Mouse (Mus musculus) T-cell, adult 2 months (primary cell): Measurements from ENCODE around the gene Col4a2.
A peak's percentile ranks its signal among the peaks of the same experiment; 100 is the strongest.
"Not testable (repeated sequence)": the region's sequence is repeated elsewhere in the genome, so short reads cannot be mapped to it uniquely, and the experiment has no call there.

Source experiments
- DNase-seq: peaks from one replicate; pipeline ENCODE4 v3.0.0; 2022; ENCODE audit warnings: low spot score

The Col4a2 gene

DNA sequence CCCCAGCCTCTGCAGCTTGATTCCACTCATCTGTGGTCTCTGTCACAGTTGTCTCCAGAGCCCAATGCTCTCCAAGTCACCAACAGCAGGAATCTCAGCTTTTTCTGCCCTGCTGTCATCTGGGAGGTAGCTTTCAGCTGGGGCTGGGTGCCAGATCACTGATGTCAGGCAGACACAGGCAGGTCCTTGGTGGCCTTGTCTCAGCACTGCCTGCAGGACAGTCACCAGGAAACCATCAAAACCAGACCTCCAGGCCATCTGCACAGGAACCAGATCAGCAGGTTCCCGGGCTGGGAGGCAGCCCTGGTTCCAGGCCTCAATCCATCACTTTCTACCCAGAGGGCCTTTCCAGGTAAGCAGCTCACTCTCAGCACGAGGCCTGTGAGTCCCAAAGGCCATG, 149.2 kb downstream of the Col4a2 start:
- DNase-seq: no peak

DNA sequence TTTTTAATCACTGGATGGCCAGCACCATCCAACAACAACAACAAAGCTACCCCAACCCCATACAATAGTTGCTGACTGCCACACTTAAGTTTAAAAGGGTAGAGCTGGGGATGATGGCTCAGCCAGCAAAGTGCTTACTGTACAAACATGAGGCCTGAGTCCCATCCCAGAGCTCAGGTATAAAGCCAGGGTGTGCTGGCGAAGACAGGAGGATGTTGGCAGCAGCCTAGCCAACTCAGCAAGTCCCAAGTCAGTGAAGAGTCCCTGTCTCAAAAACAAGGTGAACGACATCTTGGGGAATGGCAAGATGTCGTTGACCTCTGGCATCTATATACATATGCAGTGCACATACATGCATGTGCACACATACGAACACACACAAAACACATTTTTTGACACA, 150.0 kb downstream of the Col4a2 start:
- DNase-seq: no peak

DNA sequence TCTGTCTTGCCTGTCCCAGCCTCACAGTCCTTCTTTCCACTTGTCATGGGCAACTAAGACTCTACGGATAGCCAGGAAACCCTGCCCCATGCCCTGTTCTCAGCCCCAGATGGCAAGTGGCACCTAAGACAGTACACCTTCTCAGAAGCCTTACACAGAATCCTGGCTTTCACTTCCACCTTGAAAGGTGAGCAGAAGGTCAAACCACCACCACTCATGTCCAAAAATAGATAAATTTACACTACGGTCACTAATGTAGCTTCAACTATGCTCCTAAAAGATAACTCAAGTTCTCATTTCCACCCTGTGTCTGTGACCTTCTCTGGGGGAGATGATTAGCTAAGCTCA, 150.9 kb downstream of the Col4a2 start:
- DNase-seq: no peak

DNA sequence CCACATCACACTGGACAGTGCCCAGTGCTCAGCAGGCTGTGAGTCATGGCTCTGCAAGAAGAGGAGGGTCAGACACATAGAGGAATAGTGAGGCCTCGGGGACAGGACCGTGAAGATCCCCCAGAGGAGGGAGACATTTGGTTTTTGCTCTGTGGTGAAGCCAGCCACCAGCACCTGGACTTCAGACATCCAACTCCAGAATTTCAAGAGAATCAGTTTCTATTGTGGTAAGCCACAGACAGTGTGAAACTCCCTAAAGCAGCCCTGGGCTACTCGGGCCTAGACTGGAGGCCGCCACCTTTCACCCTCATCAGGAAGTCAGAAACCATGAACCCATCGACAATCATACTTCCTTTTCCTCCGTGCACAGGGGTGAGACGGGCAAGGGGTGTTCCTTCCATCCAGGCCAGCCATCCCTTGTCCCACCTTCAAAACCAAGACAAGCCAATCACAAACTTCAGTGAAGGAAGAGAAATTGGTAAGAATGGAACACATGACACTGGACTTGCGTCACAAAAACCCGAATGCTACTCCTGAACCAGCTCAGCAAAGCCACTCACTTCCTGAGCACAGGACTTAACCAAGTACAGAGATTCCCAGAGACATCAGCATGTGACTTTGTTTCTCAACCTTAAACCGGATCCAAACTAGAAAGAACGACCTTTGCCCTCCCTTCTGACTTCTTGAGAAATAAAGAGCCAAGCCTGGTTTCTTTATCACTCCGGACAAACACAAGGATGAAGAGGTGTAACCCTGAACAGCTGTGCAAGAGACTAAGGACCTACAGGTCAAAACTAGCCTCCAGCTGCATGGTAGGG, 151.5 kb downstream of the Col4a2 start:
- peak; percentile 42 for DNase-seq

DNA sequence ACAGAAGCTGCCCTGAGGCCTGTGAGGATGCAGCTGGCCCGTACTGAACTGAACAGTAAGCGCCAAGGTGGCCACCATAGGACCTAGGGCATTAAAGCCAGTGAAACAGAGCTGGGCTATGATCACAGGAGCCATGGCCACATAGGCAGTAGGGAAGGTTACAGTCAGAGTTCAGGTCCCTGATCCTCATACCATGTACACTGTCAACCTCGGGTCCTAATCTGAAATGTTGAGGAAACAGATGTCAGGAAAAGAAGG, 152.0 kb downstream of the Col4a2 start:
- no peak for DNase-seq

DNA sequence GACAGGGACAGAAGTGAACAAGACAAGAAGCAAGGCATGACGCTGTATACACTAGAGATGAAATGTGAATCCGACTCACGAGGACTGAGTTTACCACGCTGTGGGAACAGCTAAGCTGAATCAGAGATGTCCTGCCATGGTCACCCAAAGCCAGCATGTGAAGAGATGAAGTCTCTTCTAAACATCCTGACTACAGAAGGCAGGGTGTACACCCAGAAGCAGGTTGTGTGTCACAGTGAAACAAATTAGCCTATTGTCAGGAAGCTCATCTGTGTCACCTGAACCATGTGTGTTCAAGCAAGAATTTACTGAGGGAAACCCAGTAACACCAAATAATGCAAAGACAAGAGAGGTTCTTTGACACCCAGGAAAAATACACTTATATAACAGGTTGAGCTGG, 153.0 kb downstream of the Col4a2 start:
- no peak for DNase-seq

DNA sequence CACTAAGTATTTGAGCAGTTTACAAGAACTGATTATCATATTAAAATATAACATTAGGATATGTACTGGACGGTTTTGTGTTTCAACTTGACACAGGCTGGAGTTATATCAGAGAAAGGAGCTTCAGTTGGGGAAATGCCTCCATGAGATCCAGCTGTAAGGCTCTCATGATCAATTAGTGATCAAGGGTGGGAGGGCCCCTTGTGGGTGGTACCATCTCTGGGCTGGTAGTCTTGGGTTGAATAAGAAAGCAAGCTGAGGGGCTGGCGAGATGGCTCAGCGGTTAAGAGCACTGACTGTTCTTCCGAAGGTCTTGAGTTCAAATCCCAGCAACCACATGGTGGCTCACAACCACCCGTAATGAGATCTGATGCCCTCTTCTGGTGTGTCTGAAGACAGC, 153.9 kb downstream of the Col4a2 start:
- not testable (repeated sequence) for DNase-seq

DNA sequence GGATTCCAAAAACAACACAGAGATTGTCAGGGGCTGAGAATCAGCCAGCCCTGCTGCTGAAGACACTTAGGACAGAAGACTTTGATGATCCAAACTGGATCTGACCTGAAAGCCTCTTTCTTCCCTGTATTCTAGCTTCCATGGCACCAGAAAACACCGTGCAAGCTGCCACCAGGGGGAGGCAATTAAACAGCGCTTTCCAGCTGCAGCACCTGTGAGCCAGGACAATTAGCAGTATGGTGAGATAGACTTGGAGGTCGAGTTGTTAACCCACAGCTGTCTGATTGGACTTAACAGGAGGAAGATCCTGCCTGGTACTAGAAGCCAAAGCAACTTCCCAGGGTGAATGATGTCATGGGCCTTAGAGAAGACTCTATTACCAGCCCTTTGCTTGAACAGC, 156.5 kb downstream of the Col4a2 start:
- DNase-seq: no peak

DNA sequence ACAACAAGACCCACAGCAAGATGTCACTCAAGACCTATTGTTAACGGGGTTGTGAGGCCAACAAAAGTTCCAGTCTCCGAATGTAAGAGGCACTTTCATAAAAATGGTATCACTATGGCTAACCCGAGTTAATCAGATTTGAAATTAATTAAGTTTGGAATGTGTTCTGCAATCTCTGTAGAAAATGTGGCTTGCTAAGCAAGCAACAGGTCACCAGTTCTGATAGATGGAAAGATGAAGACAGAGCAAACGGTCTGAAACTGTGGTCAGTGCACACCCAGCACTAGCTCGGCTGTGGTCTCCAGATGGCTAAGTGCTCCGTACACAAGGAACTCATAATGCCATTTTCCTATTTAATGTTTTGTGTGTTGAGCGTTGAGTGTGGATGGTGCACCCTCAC, 158.1 kb downstream of the Col4a2 start:
- DNase-seq: no peak

DNA sequence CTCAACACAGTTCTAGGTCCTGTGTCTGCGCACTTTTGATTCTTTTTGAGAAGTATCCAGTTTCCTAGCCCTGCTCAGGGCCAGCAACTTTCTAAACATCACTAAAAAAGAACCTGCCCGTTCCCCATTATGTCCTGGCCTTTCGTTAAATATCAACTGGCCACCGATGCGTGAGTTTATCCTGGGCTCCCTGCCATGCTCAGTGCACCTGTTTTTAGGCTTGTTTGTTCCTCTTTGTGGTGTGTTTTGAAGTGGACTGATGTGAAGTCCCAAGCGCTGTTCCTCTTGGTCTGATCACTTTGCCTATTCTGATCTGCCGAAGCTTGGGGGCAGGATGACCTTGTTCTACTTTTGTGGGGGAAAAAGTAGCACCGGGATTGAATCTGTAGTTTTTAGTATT, 158.7 kb downstream of the Col4a2 start:
- no peak for DNase-seq

DNA sequence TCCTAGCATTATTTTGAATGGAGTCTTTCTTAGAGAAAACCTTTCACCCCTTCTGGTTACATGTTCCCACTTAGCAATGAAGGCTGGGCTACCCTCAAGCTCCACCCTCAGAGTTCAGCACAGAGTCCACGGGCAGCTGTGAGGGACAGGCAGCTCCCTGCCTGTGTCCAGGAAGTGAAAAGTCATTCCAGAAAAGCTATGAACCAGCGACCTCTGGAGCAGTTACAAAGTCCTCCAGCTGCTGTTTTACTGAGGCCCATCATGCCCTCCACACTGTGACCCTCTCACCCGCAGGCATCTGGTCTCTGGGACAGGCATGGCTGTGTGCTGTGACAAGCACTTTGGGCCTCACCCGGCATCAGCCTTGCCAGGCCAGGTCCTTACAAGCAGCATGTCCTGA, 160.5 kb downstream of the Col4a2 start:
- no peak for DNase-seq

DNA sequence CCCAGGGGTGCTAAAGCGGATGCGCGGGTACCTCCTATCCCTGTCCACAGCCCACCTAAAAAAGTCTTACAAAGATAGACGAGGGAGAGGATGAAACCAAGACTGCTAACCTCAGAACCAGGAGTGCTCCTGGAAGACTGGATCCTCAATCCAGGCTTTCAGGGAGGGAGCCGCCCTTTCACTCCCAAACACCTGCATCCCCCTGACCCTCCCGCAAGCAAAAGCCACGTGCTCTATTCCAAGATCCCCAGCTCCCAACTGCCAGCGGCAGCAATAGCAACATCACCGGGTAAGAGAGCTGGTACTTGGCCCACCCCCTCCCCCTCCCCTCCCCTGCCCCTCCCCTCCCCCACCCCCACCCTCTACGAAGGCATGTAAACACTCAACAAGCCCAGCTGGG, 162.8 kb downstream of the Col4a2 start:
- no peak for DNase-seq

DNA sequence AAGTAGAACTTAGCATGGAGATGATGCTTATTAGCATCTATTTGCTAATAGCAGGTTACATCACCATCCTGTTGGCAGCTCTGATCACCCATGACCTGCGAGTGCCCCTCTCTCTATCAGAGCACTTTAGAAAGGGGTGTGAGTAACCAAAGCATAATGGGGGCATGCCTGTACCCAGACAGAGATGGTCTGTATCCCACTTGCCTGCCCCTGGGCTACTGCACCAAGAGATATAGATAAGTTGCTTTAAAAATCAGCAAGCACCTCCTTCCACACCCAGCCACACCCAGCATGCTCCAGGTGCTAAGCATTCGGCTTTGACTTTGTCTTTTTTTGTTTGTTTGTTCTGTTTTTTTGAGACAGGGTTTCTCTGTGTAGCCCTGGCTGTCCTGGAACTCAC, 163.3 kb downstream of the Col4a2 start:
- DNase-seq: no peak

DNA sequence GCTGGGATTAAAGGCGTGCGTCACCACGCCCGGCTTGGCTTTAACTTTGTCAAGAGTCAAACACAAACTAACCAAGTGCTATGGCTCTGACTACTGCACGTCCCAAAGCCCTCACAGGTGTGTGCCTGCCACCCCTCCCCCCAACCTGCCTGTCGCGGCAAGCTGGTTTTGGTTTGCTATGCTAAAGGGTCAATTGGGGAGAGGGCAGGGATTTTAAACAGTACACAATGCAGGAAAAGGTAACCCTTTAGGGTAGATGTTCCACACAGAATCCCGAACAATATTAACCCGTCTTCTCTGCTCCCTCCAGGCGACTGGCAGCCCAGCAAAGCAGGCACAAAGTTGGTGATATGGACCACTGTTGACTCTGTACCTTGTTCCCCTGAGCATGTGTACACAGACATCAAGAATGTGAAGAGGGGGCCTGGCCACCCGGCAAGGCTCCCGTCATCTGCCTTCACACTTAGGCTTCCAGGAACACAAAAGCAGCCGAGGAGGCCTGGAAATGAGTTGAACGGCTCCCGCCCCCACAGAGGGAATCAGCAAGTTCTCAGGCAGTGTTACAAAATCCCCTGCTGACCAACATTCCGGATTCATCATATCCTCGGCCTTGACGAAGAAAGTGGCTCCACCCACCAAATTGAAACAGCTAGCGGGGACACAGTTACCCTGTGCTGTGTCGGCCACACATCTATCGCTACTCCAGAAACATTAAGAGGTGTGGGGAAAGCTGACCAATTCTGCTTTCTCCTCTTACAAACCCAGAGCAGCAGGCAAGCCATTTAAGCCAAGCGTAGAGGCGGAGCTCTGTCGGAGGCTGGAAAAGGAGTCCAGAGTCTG, 164.0 kb downstream of the Col4a2 start:
- DNase-seq: no peak

DNA sequence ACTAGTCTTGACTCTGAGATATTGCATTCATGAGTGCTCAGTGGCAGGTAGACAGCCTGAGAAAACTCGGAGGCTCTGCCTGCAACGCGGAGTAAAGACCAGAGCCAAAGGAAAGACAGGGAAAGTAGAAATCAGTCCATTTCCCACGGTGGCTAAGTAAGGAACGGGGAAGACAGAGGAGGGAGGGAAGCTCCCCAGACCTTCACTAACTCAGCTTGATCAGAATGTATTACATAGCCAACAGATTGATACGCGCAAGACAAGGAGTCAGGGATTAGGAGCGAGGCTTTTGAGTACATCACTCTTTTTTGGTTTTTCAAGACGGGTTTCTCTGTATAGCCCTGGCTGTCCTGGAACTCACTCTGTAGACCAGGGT, 164.6 kb downstream of the Col4a2 start:
- DNase-seq: no peak

DNA sequence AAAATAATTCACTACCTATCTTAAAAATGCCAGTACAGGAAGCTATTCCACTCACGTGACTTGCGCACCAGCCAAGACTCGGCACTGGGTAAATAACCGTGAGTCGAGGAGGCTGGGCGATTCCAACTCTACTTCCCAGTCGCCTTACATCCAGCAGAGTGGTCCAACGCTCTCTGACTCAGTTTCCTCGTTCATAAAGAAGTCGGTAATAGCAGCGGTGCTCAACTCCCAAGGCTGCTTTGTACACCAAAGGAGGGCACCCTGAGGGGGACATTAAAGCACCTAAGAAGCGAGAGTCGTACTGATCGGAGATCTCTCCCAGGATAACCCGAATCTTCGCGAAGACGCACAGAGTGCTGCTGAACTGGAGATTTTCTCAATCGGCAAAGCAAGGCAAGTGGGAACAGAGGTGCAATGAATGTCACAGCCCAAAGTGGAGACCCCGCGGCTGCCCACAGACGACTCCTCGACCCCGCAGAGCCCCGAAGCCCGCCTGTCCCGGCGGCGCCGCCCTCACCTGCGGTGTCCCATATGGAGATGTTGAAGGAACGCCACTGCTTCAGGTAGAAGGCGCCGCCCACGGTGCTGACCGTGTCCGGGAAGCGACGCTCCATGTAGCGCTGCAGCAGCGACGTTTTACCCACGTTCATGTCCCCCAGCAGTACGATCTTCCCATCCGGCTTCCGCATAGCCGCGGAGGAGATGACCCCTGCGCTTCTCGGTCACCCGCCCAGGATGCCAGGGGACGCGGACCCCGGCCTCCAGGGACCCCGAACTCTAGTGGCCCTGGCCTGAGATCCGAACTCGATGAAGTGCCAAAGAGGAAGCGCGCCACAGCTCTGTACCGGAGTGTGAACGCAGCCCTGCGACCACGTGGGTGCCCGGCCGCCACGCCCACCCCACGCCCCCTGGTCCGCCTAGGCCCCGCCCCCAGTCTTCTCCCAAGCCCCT, 165.5 kb downstream of the Col4a2 start, which contains the start of gene Rab20:
Gene Rab20, minus strand, starts transcription at position 900 of the 951 bp plus-strand sequence.
- DNase-seq: peak; percentile 41

DNA sequence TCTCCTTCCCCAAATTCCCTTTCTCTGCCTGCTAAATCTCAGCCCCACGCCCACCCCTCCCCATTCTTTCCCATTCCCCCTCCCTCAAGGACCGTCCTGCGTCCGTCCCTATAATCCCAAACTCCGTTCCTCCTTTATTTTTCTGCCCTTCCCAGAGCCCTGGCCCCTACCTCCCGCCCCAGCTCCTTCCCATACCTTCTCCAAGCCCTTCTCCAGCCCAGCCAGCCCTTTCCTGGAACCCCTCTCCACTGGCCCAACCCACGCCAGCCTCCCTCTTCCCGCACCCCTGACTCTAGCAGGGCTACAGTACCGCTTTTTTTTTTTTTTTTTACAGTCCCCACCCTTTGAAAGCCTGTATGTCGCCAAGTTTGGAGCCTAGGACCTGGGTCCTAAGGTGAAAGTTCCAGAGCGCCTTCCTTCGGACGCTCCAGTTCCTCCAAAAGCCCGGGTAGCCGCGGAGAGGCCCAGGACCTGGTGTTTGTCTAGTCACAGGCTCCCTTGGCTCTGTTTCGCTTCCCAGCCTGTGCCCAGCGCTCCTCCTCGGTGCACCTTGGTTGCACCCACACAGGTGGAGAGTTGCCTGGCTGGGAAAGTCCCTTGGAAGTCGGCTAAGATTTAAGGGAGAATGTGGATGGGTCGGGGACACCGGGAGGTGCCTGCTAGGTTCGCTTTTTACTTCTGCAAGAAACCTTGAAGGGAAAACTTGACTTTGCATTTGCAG, 166.4 kb downstream of the Col4a2 start:
- DNase-seq: no peak

DNA sequence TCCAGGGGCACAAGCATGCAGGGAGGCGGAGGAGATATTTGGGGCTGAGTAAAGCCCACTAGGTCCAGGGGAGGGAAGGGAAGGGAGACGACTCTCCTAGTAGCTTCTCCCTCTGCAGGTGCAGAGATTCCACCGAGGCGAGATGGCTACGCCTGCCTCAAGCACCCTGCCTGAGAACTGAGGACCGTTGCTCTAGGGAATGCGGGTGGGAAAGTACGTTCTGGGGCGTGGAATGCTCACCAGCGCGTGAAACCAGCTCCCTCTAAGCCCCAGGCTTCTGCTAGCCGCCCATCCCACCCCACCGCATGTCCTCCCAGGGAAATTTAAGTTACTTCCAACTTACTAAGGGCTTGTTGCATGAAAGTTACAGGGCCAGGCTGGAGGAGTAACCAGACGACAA, 167.0 kb downstream of the Col4a2 start:
- no peak for DNase-seq

DNA sequence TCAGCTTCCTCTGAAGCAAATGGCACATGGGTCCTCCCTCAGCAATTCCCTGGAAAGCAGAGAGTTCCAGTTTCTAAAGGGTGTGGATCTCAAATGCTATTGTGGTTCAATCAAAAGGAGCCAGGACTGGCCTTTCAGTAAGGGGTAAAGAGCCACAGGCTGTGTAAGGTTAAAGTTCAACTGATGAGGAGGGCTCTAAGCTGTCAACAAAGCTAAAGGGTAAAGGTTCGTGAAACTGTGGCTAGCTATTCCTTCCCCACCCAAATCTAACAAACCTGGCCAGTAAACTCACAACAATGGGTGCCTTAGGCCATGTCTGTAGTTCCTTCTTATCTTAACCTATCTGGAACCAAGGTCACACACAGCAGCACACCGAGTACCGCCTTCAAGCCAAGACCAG, 169.3 kb downstream of the Col4a2 start:
- no peak for DNase-seq

DNA sequence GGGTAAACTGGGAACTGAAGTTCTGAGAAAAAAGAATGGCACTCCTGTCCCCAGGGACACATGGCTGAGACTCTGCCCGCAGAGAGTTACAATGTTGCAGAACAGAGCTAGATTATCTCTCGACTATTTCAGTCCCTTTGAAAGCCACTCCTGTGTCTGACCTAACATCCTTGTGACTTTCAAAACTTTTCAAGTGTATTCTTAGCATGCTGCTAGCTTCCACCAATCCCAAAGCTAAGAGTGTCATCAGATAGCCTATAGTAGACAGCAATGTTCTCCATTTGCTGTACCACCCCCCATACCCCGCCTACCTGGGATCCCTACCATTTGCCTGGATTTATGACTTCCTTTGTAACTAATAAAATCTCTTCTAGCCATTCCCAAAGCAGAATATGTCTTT, 169.9 kb downstream of the Col4a2 start:
- no peak for DNase-seq

DNA sequence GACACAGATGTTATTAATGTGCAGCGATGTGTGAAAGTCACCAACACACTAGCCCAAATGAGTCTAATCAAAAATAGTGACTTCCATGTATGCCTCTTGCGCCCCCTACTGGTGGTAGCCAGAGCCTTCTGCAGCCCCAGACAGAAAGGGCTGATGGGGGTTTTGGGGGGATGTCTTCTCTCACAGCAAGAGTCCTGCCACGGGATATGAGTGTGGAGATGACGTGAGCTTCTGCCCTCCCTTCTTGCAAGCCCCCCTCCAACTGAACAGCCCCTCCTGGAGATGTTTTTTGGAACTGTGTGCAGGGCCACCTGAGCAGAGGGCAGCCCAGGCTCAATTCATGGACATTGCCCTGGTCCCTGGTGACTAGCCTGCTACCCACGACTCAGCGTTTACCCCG, 173.5 kb downstream of the Col4a2 start:
- DNase-seq: peak; percentile 68

DNA sequence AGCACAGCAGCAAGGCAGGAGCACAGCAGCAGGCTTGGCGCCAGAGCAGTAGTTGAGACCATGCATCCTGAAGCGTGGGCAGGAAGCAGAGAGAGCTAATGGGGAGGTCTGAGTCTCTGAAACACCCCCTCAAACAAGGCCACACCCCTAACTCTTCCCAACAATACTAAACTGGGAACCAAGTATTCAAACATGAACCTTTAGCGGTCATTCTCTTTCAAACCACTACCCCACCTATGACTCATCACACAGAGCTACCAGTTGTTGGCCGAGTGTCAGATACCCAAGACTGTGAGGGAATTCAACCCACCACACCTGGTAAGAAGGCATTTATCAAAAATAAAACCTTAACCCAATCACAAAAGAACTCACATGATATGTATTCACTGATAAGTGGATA, 174.6 kb downstream of the Col4a2 start:
- DNase-seq: no peak
